ENCODE assay signal across 36 mouse cellular contexts in genomic region chr2:51613716-51614115, GRCm38 (mm10). TPM values are rescaled to one million over a fixed set of nuclear protein-coding genes. Genes with fewer than 3 reads are reported as not detected.
A peak's percentile ranks its signal among the peaks of the same experiment; 100 is the strongest.
DNase-seq lines count a peak whose midpoint lies in the region.
"Had no signal": no experiment of that assay in that cellular context is flagged by ENCODE, and none has a peak within 500 bp of the region (broad histone marks: within the 10 kb centered on the region; RNA-seq: fewer than 3 reads in every experiment).

No protein-coding gene starts in this region.

- intact Hi-C loops in heart, postnatal 36 days (cut with DNase I): no loop called here

- DNase-seq in adrenal gland, adult 2 months: peak; percentile 15
- no peak for DNase-seq in adrenal gland, postnatal 10 days
- DNase-seq in heart, adult 11 months: peak; percentile 29
- no peak for DNase-seq in heart, postnatal 36 days
- DNase-seq in NIH3T3 (ENCODE audit: low read depth): peak; percentile 2
- no peak for DNase-seq in kidney, adult 11 months
- DNase-seq: adrenal gland, postnatal 25 days; B cell, adult 2 months; cerebellum, adult 11 months; cerebellum, adult 2 months; cerebellum, adult 9-11 months; cerebellum, postnatal 36 days; embryo, embryonic 11 days; gastrocnemius, postnatal 25 days; heart, adult 2 months; heart, postnatal 10 days; heart, postnatal 4 days; kidney, adult 2 months had no signal

RNA-seq across cellular contexts. Expression of gene Tas2r134, which starts 13.6 kb away (rescaled TPM):
- total RNA-seq in adrenal gland, adult 2 months (2021): not detected
- polyA plus RNA-seq in adrenal gland, adult 2 months (2012; rRNA removed): not detected in 2 replicates
- total RNA-seq in adrenal gland, postnatal 10 days (2021): not detected
- not detected for total RNA-seq in heart, postnatal 36 days (2021)
- total RNA-seq: adrenal gland, postnatal 25 days; CH12.LX; G1E; gastrocnemius, adult 8-10 months; gastrocnemius, postnatal 25 days; heart, adult 2 months; heart, postnatal 10 days; heart, postnatal 4 days; hindbrain, postnatal 0 days had no signal
- polyA plus RNA-seq: activated CD4-positive, CD25-positive, alpha-beta regulatory T cell, adult 4 months; cerebellum, adult 2 months; cortical plate, adult 2 months; embryonic facial prominence, embryonic 10.5 days; embryonic facial prominence, embryonic 13.5 days; forebrain, embryonic 10.5 days; forebrain, embryonic 14.5 days; G1E; gonadal fat pad, adult 2 months; heart, adult 2 months; heart, embryonic 12.5 days; heart, embryonic 15.5 days; hindbrain, embryonic 11.5 days; hindbrain, embryonic 14.5 days; hindbrain, postnatal 0 days; inflammation-experienced regulatory T-cells, adult 6 months; intestine, embryonic 16.5 days; kidney, adult 2 months; kidney, embryonic 14.5 days had no signal

Comparison
In these comparisons a context has a peak if more than half of its experiments do, and no peak if none do; other contexts are left out.
1. DNase-seq: peak in adrenal gland, adult 2 months (single experiment), heart, adult 11 months (single experiment) and NIH3T3 (single experiment); none in adrenal gland, postnatal 10 days (single experiment), heart, postnatal 36 days (0 of 2) and kidney, adult 11 months (single experiment).